Mouse (Mus musculus) embryonic facial prominence, embryonic 13.5 days (tissue): ENCODE results near the gene Rfx2. TPM values are rescaled to one million over a fixed set of nuclear protein-coding genes. Genes with fewer than 3 reads are reported as not detected.

Source experiments
- ATAC-seq: fragments of 200-750 bp; cut with Nextera tagmentation; 2 replicates; pipeline ENCODE4 v1.8.0; 2017; ENCODE audit warnings: low read depth; ENCODE audit not compliant: insufficient number of reproducible peaks, insufficient read depth, low FRiP score, low TSS enrichment
- H3K27ac ChIP-seq: fragments of 300-500 bp; sonication (generic); 2 replicates; pipeline ENCODE4 v1.5.1; 2015; ENCODE audit warnings: moderate library complexity, mild to moderate bottlenecking, inconsistent platforms
- H3K27me3 ChIP-seq: fragments of 300-500 bp; sonication (generic); 2 replicates; pipeline ENCODE4 v1.6.1; 2015; ENCODE audit warnings: mild to moderate bottlenecking, inconsistent platforms
- H3K36me3 ChIP-seq: fragments of 300-500 bp; sonication (generic); 2 replicates; pipeline ENCODE4 v1.6.1; 2015; ENCODE audit warnings: mild to moderate bottlenecking, inconsistent platforms
- H3K4me1 ChIP-seq: fragments of 300-500 bp; sonication (generic); 2 replicates; pipeline ENCODE4 v1.6.1; 2015; ENCODE audit warnings: inconsistent platforms
- H3K4me2 ChIP-seq: fragments of 300-500 bp; sonication (generic); 2 replicates; pipeline ENCODE4 v1.6.1; 2015; ENCODE audit warnings: moderate library complexity, mild to moderate bottlenecking, inconsistent platforms
- H3K4me3 ChIP-seq: fragments of 300-500 bp; sonication (generic); 2 replicates; pipeline ENCODE4 v1.5.1; 2015; ENCODE audit warnings: mild to moderate bottlenecking, inconsistent platforms
- H3K9ac ChIP-seq: fragments of 300-500 bp; sonication (generic); 2 replicates; pipeline ENCODE4 v1.6.1; 2015; ENCODE audit warnings: mild to moderate bottlenecking, inconsistent platforms
- H3K9me3 ChIP-seq: fragments of 300-500 bp; sonication (generic); 2 replicates; pipeline ENCODE4 v1.6.1; 2016; ENCODE audit warnings: inconsistent platforms
- WGBS: fragments of 180-500 bp; shearing (Covaris S2); methylation state at CpG from one replicate; pipeline ENCODE4 v1.1.7; 2015; ENCODE audit warnings: mixed read lengths; 5-methylcytosine and 5-hydroxymethylcytosine counted together
- polyA plus RNA-seq: library from polyadenylated mRNA; unstranded; fragments of >200 nt; fragmentation: Nextera tagmentation; extraction: Ambion mirVana; gene quantifications from 2 replicates; pipeline ENCODE4 v1.2.1, GENCODE M21; 2015

The Rfx2 gene
- polyA plus RNA-seq, 1 experiment from 2014 or later, result 4.5 TPM

DNA sequence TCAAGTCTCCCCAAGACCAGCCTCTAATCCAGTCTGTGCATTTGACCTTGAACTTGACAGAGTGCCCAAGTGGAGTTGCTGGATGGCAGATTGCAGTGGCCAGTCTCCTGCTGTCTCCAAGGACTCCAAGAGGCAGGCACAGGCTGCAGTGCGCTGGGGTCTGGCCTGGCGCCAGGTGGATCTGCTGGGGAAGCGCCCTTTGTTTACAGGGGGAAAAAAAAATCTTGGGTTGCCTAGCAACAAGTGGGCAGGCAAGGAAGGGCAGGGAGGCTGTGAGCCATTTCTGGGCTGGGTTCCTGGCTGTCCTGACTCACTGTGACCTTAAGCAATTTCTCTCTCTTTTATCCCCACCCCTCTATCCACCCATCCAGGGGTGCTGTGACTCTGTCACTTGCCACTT, 20.6 kb downstream of the Rfx2 start:
- no peak overlapping the region for H3K4me2 ChIP-seq
- H3K27ac ChIP-seq, result no peak overlapping the region
- 0 out of 2 replicates have a peak, but pooled peaks have one; percentile 32 for ATAC-seq
- peak overlapping the region; percentile 8; the same call in 1 of the 2 replicates for H3K9ac ChIP-seq
- peaks cover 20% of the 10 kb centered on the region for H3K4me1 ChIP-seq
- peaks cover 4% of the 10 kb centered on the region; the same call in 1 of the 2 replicates for H3K27me3 ChIP-seq
- H3K9me3 ChIP-seq, result no peaks in the 10 kb centered on the region
- H3K36me3 ChIP-seq, result no peaks in the 10 kb centered on the region
- no peak overlapping the region for H3K4me3 ChIP-seq
- WGBS, result 4% methylated on average over 3 of the region's 3 CpGs

DNA sequence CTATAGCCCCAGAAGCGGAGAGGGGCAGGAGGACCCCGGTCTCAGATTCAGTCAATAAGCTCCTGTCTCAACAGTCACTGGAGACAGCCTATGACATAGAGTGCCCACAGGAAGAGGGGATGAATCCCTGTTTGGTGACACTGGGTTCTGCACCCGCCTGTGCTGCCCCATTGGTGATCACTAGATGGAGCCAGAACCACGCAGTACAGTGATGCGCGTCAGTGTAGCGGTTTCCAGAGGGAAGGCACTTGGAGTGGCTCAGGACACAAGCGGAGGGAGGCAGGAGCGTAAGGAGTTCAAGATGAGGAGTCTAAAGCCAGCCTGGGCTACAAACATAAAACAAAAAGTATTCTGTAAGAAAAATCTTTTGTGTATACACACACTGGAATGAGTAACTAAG, 22.3 kb downstream of the Rfx2 start:
- 7% methylated on average over 9 of the region's 9 CpGs for WGBS
- H3K27ac ChIP-seq, result no peak overlapping the region
- peaks cover 11% of the 10 kb centered on the region for H3K4me1 ChIP-seq
- H3K9me3 ChIP-seq, result no peaks in the 10 kb centered on the region
- 0 out of 2 replicates have a peak, but pooled peaks cover under 1% of the 10 kb centered on the region for H3K36me3 ChIP-seq
- peaks cover 4% of the 10 kb centered on the region; the same call in 1 of the 2 replicates for H3K27me3 ChIP-seq
- H3K4me2 ChIP-seq, result no peak overlapping the region
- H3K9ac ChIP-seq, result no peak overlapping the region
- no peak for ATAC-seq
- H3K4me3 ChIP-seq, result no peak overlapping the region

DNA sequence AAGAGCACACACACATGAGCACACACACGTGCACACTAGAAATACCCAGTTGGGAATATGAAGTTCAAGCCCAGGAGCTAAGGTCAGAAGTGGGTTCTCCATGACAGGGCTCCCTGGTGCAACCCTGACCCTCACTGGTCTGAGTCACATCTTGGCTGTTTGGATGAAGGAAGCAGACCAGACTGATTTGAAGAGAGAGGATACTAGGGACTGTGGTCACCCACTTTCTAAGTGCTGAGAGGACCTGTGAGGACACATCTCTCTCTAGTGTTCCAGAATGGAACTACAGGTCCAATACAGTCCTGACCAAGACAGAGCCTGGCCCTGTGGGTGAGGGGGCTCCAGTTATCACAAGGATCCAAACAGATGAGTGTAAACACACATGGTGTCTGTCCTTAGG, 25.0 kb downstream of the Rfx2 start:
- H3K4me2 ChIP-seq, result no peak overlapping the region
- peaks cover 4% of the 10 kb centered on the region; the same call in 1 of the 2 replicates for H3K27me3 ChIP-seq
- no peak overlapping the region for H3K9ac ChIP-seq
- H3K27ac ChIP-seq, result no peak overlapping the region
- peaks cover 10% of the 10 kb centered on the region for H3K4me1 ChIP-seq
- H3K4me3 ChIP-seq, result no peak overlapping the region
- no peak for ATAC-seq
- 90% methylated on average over 1 of the region's 1 CpGs for WGBS
- peaks cover 7% of the 10 kb centered on the region for H3K36me3 ChIP-seq
- H3K9me3 ChIP-seq, result no peaks in the 10 kb centered on the region

DNA sequence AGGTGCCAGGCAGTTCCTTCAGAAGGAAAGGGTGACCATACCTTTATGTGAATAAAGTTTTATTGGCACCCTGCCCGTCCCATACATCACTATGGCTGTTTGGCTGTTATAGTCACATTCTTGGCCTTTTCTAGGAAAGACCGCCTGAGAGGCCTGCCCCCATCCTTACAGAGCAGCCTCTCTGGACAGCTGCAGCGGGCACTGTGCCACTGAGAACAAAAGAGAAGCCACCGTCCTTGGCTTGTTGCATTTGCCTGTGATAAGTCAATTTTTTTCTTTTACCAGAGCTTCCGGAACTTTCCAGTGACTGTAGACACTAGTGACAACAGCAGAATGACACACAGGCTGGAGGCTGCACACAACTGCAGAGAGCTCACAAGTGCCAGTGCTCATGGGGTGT, 25.9 kb downstream of the Rfx2 start:
- Histone ChIP-seq H3K4me1 (peaks cover 2% of the 10 kb centered on the region), H3K27me3 (peaks cover 4% of the 10 kb centered on the region; the same call in 1 of the 2 replicates), H3K27ac (no peak overlapping the region), H3K9ac (no peak overlapping the region), H3K36me3 (peaks cover 7% of the 10 kb centered on the region), H3K9me3 (no peaks in the 10 kb centered on the region), H3K4me2 (no peak overlapping the region), H3K4me3 (no peak overlapping the region)
- 83% methylated on average over 5 of the region's 5 CpGs for WGBS
- ATAC-seq, result no peak

DNA sequence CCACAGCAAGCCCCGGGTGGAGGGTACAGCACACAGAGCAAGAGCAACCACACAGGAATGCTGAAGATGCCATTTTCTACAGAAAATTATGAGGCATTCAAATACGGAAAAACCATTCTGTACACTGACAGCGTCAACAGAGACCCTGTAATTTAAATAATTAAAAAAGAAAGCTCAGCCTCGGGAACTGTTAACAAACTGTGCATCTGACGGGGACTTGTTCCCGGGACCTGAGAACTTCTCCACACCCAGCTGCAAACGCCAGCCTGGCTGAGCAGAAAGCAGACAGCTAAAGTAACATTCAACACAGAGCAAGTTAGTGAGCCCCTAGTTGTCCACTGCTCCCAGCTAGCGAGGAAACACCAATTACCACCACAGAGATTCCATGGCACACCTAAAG, 28.7 kb downstream of the Rfx2 start:
- WGBS, result 67% methylated on average over 8 of the region's 8 CpGs
- Histone ChIP-seq H3K4me2 (no peak overlapping the region), H3K4me1 (no peaks in the 10 kb centered on the region), H3K36me3 (peaks cover 7% of the 10 kb centered on the region), H3K4me3 (no peak overlapping the region), H3K9me3 (no peaks in the 10 kb centered on the region), H3K9ac (no peak overlapping the region), H3K27ac (no peak overlapping the region), H3K27me3 (no peaks in the 10 kb centered on the region)
- no peak for ATAC-seq

DNA sequence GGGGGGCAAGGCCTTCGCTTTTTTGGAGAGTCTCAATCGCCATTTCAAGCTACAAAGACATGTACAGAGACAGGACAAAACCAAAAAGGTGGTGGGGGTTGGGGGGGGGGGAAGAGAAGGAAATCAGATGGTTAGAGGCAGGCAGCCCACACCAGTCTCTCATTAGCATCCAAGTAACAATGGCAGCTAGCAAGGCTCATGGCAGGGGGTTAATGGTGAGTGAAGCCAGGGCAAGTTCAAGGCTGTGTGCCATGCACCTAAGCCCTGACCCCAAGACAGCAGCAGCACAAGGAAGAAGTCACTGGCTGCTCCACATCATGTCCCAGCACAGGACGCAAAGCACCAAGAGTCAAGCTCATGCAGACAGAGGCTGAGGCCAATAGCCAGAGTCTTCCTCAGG, 31.5 kb downstream of the Rfx2 start:
- ATAC-seq, result no peak
- H3K9me3 ChIP-seq, result no peaks in the 10 kb centered on the region
- no peak overlapping the region for H3K27ac ChIP-seq
- no peak overlapping the region for H3K4me2 ChIP-seq
- WGBS, result 86% methylated on average over 3 of the region's 3 CpGs
- no peaks in the 10 kb centered on the region for H3K27me3 ChIP-seq
- peaks cover 7% of the 10 kb centered on the region for H3K36me3 ChIP-seq
- no peaks in the 10 kb centered on the region for H3K4me1 ChIP-seq
- no peak overlapping the region for H3K9ac ChIP-seq
- no peak overlapping the region for H3K4me3 ChIP-seq

DNA sequence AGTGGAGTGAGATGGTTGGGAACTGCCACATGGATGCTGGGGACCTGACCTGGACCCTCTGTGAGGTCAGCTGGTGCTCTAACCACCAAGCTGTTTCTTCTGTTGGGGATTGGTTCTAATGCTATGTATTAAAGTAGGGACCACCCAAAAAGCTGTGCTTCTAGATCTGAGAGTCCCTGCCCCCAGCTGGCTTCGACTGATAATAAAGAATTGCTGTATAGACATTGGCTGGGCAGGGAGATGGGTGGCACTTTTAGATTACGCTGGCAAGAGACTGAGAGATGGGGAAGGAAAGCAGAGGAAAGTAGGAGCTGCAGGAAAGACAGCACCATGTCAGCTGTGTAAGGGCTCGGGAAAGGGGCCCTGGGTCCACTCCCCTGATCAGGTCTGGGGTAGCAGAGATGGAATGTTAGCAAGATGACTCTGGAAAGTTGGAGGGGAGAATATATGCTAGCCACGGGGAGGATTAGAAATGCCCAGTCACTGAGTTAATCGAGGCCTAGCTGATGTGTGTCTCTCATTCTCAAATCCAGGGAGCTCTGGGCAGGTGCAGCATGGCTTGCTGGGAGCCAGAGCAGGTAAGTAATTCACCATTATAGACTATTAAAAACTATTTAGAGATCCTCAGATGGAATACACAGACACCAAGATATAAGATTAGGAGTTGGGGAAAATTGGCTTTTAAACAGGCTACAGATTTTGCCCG, 37.0 kb downstream of the Rfx2 start:
- no peak overlapping the region for H3K4me2 ChIP-seq
- ATAC-seq, result no peak
- 66% methylated on average over 6 of the region's 6 CpGs for WGBS

DNA sequence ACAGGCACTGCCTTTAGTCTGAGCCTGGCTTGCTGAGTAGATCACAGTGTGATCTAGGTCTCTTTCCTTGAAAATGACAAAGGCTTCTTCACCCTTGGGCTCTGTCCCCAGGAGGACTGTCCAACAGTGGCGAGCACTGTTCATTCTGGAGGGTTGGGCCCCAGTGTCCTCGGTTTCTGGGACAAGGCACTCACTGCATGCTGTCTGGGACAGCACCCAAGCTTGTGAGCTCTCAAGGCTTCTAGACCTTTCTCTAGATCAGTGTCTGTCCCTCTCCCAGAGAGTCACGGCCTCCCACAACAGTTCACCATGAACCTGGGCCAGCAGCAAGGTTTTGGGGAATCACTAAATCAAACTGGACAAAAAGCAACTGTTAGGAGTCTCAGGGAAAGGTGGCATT, 38.2 kb downstream of the Rfx2 start:
- no peaks in the 10 kb centered on the region for H3K36me3 ChIP-seq

More for the DNA sequence above, 37.0 kb downstream of the Rfx2 start:
- H3K36me3 ChIP-seq, result no peaks in the 10 kb centered on the region
- H3K9me3 ChIP-seq, result no peaks in the 10 kb centered on the region
- H3K9ac ChIP-seq, result no peak overlapping the region
- H3K27me3 ChIP-seq, result no peaks in the 10 kb centered on the region
- no peaks in the 10 kb centered on the region for H3K4me1 ChIP-seq
- H3K4me3 ChIP-seq, result no peak overlapping the region
- no peak overlapping the region for H3K27ac ChIP-seq

DNA sequence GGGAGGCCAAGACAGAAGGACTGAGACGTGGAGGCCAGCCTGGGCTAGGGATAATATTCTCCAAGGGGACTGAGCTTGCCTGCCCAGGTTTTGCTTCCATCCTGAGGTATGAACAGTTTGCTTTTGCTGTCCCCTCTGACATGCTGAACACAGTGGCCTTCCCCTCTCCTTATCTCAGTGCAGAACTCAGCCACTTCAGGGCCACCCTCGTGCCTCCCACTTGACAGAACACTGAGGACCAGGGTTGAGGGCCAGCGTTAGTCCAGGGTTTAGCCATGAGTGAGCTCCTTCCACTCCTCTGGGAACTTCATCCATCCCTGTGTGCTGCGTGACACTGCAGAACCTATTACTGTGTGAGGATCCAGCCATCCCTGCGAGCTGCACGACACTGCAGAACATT, 41.5 kb downstream of the Rfx2 start:
- ATAC-seq, result no peak
- Histone ChIP-seq H3K27ac (no peak overlapping the region), H3K4me3 (no peak overlapping the region), H3K9ac (no peak overlapping the region), H3K9me3 (no peaks in the 10 kb centered on the region), H3K36me3 (no peaks in the 10 kb centered on the region), H3K27me3 (no peaks in the 10 kb centered on the region), H3K4me1 (no peaks in the 10 kb centered on the region), H3K4me2 (no peak overlapping the region)
- 86% methylated on average over 6 of the region's 6 CpGs for whole genome bisulfite sequencing

More for the DNA sequence above, 38.2 kb downstream of the Rfx2 start:
- Histone ChIP-seq H3K4me1 (no peaks in the 10 kb centered on the region), H3K9me3 (no peaks in the 10 kb centered on the region), H3K4me3 (no peak overlapping the region), H3K9ac (no peak overlapping the region), H3K27me3 (no peaks in the 10 kb centered on the region), H3K27ac (no peak overlapping the region), H3K4me2 (no peak overlapping the region)
- ATAC-seq, result no peak
- WGBS, result 70% methylated on average over 3 of the region's 3 CpGs

DNA sequence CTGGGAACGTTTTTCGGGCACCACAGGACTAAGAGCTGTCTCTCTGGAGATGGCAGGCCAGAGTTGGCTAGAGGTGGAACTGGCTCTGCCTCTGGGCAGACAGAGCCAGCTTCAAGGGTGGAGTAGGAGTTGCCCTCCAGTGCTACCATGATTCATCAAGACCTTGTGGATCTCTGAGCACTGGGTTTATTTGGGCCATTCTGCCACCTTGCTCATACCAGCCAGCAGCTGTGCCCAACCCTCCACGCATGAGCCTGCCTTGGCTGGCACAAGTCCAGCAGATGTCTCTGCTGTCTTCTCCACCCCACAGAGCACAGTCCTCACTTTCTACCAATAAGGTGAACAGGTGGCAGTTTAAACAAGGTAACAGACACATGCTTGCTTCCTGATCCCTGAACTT, 41.9 kb downstream of the Rfx2 start:
- Histone ChIP-seq H3K4me1 (no peaks in the 10 kb centered on the region), H3K4me2 (no peak overlapping the region)
- ATAC-seq, result no peak

DNA sequence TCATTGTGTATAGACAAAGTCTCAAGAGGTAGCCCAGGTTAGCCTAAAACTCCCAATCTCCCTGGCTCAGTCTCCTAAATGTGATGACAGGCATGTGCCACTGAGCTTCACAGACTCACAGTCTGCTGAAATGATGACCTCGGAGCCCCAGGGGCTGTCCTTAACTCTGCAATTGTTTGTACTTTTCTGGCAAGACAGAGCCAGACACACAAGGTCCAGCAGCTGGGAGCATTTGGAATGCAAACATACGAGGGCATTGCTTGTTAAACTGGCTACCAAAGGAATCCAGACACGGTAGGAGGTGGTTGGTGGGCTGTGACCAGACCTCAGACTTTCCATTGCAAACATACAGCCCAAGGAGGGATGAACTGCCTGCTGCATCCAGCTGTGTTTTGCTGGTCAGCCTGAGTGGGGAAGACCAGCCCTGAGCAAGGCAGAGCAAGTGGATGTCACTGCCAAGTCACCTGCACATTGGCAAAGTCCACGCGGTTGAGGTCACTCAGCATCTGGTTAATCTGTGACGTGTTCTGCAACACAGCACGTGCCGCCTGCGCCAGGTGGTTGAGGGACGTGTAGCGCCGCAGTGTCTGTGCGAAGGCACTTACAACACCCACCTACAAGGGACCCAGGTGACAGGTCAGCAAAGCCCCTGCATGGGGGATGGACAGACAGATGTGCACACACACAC, 50.4 kb downstream of the Rfx2 start:
- ATAC-seq, result no peak
- no peak overlapping the region for H3K4me3 ChIP-seq
- peaks cover 8% of the 10 kb centered on the region; the same call in 1 of the 2 replicates for H3K9me3 ChIP-seq
- no peak overlapping the region for H3K27ac ChIP-seq
- H3K4me2 ChIP-seq, result no peak overlapping the region
- H3K4me1 ChIP-seq, result no peaks in the 10 kb centered on the region
- no peak overlapping the region for H3K9ac ChIP-seq
- no peaks in the 10 kb centered on the region for H3K27me3 ChIP-seq
- 86% methylated on average over 13 of the region's 13 CpGs for WGBS
- peaks cover 23% of the 10 kb centered on the region for H3K36me3 ChIP-seq

More for the DNA sequence above, 41.9 kb downstream of the Rfx2 start:
- H3K27me3 ChIP-seq, result no peaks in the 10 kb centered on the region
- H3K4me3 ChIP-seq, result no peak overlapping the region
- H3K36me3 ChIP-seq, result 0 out of 2 replicates have a peak, but pooled peaks cover 1% of the 10 kb centered on the region
- WGBS, result 67% methylated on average over 3 of the region's 3 CpGs
- H3K27ac ChIP-seq, result no peak overlapping the region
- no peaks in the 10 kb centered on the region for H3K9me3 ChIP-seq
- no peak overlapping the region for H3K9ac ChIP-seq
